Mouse (Mus musculus) WW6 (cell line): ENCODE results near the gene Asic2.

ENCODE experiments used
- DNase-seq: peaks from one replicate; pipeline ENCODE4 v3.0.0-alpha.2; 2013; ENCODE audit warnings: low read depth, low spot score

Asic2 gene

DNA sequence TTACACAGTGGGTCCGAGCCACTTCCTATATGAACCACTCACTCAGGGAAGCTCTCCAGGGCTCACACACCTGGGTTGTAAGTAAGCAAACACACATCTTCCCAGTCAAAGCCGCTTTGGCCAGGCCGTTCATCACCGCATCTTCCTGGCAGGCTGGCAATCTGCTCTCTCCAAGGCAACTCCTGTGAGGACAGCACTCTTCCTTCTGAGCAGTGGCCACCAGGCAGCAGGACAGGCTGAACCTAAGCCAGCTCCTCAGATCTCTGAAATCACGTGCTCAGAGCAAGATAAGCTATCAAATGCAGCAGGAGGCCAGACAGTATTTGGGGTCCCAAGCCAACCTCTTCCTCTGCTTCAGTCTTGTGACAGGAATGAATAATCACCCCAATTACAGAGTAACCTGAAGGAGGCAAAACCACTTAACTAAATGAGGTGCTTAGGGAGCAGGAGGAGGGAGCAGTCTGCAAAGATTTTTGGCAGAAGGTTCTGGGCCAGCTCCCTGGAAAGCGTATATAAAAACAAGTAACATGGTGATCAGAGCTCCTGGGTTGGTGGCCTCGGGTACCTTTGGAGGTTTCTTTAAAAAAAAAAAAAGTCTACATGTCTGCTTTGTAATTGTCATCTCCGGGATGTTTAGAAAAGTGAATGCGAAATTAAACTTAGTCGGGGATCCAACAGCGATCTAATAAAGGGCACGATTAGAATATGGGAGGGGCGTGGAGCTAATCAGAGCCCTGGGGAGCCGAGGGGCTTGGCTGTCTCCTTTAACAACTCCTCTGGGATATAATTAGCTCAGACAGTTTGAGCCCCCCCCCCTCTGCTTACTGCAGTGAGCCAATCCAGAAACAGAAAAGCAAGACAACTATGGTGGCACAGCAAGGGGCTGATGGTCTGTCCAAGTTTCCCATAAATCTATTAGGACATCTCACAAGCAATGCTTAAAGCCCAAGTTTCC, 450.0 kb downstream of the Asic2 start:
- no peak for DNase-seq

DNA sequence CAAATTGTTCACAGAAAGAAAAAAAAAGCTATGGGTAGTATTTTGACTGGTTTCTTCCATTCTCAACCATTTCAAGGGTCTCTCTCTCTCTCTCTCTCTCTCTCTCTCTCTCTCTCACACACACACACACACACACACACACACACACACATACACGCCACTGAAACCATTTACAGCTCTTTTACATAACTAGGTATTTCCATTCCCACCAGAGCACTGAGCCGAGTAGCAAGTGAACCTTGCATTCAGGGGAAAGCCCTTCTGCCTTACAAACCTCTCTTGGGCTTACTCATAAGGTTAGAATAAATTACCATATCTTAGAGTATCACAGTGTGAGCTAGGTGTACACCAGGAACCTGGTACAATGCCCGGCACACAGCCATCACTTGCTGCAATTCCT, 452.5 kb downstream of the Asic2 start:
- DNase-seq = no peak

DNA sequence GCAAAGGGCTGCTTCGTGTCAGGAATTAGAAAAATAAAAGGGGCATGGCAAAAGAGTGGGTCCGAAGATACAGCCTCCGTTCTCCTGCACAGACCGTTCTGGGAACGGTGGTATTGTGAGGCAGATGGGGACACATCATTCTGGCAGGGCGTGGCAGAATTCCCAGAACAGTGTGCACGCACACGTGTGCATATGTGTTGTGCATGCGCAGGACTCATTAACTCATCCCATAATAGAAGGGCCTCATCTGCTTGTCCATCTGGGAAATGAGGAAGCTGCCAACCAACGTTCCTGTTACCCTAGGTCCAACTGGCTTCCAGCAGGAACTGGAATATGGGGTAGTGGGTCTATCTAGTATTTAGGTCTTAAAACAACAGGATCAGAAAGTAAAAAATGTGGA, 455.8 kb downstream of the Asic2 start:
- DNase-seq = no peak

DNA sequence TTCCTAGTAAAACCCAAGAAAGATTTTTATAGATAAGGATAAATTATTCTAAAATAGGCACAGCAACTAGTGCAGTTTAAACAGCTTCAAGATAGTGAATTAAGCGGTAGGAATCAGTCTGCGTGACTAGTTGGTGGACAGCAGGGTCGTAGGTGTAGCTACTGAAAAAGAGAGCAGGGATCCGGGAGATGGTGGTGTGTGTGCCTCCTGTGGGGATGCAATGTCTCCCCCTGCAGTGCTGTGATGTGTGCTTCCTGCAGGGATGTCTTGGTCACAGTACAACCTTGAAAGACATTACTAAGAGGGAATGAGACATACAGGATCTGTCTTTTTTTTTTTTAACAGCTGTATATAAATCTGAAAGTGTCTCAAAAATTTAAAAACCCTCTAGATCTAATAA, 456.9 kb downstream of the Asic2 start:
- no peak for DNase-seq

DNA sequence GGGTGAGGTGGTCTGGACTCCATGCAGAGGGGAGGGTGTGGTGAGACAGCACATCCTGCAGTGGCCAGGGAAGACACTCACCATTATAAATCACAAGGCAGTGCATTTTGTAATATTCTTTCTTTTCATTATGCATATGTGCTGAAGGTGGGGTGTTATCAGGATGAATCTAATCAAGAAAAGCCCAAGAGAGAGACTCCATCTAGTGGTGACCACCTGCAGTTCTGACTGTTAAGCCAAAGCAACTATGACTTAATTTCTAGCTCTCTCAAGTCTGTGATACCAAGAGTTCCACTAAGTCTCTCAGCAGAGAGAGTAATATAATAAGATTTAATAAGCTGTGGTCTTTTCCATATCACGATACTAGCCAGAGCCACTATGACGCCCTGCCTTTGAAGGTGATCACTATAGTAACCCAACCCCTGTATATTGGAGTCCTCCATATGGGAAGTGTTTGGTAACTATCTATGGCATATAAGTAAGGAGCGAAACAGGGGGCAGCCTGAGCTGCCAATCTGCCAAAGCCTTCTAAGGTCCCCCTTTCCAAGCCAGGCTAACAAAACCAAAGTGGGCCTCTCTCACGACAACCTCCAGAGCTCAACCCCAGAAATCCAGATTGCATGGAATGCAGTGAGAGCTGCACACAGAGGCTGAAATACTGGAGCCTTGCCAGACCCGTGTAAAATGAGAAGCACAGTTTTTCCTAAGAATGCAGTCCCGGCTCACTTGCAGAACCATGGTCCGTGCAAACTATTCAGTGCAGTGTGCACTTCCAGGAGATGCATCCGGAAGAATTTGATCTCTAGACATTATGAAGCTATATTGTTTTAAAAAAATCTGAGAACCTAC, 459.6 kb downstream of the Asic2 start:
- no peak for DNase-seq

DNA sequence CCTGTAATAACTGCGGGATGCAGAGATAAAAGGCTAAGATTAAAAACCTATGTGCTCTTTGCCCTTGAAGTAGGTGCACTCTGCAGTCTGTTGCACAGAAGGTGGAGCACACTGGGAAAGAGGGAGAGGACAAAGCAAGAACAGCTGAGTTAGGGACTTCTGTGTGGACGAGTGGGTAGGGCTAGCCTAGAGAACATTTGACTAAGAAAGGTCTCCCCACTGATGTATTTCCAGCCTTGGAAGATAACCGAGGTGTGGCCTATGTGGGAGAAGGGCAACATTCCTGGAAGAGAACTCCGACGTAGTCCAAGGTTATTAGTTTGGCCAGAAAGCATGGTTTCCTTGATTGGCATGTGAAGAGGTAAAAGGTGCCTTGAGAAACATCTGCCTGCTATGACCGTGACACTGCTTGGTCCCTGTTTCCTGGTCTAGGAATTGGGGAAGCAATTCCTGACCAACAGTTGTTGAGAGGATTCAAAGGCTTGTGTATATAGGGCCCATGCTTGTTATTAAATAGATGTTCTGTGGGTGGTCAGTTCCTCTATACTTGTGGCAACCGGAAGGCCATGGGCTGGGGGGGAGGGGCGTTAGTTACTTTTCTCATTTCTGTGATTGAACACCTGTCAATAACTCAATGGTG, 463.3 kb downstream of the Asic2 start:
- no peak for DNase-seq

DNA sequence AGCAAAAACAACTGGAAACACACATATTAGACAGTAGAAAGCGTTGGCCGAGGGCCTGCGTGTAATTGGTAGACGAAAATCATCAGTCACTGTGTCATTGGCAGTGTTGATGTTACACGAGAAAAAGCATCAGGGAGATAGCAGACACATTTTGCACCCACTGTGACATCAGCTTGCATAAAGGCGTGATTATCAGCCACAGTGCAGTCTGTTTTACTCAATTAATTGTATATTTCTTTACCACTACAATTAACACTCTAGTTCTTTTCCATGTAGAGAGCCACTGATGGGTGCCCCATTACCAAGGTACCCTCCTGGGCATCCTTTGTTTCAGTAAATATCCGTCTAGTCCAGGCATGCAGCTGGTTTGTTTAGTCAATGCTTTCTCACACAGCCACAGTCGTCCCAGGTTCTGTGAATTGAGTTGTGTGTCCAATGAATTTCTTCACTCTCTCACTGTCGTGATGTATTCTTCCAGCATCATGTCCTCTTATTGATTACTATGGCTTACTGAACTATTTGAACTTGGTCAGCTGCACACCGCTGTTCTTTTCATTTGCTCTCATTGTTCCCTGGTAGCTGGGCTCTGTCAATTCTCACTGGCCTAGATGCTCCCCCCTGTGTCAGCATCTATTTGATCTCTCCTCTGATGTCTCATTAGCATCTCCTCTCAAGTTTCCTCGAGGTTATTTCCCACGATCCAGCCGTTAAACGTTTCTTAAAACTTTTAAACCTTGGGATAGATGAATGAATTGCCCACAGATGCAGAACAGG, 466.6 kb downstream of the Asic2 start:
- DNase-seq = no peak

DNA sequence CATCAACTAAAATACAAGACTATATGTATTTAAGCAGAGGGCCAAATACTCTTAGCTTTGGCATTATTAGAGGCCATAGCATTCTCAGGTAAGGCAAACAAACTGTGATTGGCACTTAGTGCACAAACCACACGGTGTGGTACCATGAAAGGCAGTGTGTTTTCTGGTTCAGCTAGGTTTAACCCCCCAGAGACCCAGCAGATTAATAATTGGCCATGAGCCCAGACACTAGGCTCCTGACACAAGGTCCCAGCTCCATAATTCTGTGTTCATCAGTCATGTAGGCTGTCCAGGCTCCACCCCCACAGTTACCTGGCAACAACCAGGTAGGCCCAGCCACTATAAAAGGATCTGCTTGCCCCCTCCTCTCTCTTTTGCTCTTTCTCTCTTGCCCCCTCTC, 469.3 kb downstream of the Asic2 start:
- DNase-seq = no peak

DNA sequence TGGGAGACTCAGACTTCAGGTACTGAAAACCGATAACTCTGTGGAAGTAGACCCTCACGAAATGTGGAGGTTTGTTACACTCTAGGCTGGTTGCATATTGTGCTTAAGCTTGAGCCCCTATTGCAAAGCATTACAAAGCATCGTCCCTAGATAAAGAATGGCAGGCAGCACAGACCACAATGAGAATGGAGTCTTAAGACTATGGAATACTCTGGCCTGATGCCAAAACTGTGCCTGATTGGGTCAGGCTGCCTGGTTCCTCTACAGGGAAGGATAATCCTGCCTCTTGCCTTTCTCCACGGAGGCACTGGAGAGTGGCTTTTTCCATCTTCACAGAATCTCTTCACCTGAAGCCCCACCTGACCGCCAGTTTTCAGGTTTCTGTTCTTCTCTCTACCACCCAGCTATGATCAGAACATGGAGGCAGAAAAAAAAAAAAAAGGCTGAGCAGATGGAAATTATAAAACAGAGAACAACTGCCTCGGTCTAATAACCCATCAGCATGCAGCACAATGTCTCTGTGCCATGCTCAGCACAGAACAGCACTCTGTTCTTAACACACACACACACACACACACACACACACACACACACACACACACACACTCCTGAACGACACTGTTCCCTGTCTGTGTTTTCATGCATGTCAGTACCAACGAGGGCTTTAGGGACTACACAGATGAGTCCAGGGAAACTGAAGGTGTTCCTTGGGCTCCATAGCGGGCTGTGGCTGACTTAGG, 470.4 kb downstream of the Asic2 start:
- DNase-seq = no peak

DNA sequence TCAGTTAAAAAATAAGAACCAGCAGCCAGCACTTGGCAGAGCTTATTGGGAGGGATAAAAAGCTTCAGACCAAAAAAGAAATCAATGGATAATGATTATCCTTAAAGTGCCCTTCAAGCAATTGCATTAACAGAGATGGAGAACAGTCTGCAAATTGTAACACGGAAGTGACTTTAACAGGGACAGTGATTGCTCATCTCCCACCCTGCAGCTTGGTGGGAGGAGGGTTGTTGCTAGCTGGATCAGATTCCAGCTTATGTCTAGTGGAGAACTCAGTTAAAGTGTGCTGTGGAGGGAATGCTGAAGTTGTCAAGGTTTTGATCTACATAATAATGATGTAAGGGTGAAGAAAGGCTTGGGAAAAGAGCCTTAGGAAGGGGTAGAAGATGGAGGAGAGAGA, 471.8 kb downstream of the Asic2 start:
- DNase-seq = no peak

DNA sequence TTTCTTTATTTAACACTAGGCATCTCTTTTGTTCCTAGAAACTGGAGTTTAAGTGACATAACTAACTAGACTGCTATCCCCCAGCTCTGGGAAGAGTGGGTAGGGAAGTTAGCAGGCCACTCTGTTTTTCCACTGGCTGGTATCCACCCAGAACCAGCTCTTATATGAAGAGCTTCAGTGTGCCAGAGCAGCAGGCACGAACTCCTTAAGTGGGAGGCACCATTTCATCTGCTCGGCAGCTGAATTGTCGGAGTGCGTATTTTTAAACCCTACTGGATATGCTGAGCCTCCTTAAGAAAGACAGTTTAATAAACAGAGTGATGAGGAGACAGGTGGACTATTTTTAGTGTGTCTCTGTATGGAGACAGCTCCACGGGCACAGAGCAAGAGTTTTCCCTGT, 475.9 kb downstream of the Asic2 start:
- DNase-seq = no peak

DNA sequence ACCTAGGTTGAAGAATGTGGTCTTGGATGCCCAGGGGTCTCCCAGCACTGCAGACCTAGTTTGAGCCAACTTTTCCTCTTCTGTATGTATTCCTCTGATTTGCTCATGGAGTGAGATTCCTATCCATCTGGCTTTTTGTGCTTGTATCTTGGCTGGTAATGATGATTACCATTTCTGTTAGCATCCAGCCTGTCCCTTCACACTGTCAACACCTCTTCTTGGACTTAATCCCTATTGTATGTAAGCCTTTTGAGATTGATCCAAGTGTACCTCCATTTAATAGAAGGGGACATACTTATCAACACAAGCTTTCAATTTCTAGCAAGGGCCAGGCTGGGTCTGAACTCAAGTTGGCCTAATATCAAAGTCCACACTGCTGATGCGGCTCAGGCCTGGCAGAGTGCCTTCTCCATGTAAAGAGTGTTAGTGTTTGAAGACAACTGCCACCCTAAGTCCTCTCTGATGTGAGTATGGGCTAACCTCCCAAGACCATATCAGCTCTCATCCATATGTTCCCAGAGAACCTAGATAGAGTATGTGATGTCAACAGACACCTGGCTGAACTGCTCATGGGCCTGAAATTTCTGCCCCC, 479.0 kb downstream of the Asic2 start:
- no peak for DNase-seq

DNA sequence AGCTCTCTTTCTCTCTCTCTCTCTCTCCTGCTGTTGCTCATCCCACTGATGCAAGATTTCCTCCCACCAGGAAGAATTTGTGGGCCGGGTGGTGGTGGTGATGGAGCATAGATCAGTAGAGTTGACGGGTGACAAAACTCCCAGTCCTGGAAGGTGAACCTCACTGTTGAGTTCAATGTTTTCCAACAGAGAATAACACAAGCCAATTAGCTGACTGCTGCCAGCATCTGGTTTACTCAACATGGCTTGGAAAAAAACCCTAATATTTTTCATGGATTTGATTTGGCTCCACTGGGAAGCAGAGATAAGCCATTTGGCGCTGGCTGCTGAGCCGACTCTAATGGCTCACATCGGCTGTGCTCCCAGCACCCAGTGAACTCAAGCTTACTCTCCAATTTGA, 479.6 kb downstream of the Asic2 start:
- no peak for DNase-seq

DNA sequence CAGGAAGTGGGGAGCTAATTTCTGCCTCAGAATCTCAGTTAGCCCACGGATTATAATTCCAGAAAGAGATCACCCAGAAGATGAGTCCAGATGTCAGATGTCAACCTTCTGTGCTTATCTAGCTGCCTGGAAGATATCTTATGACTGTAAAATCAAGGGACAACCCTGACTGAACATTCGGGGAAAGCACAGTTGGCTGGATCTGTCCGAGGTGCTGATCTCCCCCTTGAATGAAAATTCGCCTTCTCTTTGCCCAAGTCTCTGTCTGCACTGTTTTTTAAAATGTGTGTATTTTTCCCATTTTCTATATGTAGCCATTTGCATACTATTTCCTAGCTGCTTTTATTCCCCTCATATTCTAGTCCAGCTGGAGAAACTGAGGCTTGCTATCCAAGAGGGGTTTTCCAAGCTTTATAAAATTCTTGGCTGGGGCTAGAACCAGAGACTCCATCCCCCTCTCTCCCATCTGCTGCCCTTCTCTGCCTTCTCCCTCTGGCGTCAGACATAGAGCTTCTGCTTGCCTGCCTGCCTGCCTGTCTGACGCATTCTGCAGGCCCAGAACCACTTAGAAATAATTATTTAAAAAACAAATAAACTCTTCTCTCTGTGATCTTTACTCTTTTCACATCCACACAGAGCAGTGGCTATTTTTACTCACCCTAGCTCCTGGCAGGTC, 481.9 kb downstream of the Asic2 start:
- no peak for DNase-seq

DNA sequence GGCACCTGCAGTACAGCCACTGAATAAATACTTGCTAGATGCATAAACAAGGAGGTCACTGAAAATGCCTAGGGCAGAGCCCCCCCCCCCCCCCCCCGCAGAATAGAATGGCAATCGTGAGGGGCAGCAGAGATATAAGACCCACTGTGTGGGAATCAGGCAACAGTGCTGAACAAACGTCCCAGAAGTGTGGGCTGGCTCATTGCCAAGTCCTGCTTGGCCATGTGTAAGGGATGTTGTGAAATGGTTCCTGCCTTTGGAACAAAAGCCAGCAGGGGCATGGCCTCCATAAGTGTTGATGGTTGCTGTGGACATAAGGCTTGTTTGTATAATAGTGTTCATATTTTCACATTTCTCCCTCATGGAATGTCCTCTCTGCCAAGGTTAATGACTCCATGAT, 487.1 kb downstream of the Asic2 start:
- no peak for DNase-seq

DNA sequence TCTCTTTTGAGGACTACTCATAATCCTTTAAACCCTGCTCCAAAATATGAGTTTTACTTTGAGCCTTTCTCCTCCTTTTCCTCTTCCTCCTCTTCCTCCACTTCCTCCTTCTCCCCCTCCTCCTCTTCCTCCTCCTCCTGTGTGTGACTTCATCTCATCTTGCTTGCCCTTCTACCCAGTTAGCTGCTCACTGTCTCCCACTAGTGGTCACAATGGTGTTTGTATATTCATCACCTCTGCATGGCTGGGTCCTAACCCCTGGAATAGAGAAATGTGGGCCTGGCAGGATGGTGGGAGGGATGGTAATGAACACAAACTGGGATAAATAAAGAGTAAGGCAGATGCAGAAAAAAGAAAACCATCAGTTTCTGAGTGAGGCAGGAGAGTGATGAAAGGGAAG, 492.0 kb downstream of the Asic2 start:
- DNase-seq = peak; percentile 14

DNA sequence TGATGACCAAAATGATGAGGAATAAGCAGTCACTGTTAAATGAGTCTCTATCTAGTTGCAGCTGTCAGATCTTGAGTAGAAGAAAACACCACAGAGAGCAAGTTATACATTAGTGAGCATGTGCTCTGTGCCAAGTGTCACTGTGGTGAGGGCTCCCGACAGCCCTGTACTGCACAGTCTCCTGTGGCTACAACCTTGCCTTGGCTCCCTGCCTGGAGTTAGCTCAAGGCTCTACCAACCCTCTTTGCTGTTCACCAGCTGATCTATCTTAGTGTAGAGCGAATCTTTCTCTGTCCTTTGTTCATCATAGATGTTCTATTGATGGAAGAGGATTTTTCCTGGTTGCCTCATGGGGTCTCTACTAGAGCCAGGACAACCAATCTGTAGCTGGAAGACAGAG, 494.1 kb downstream of the Asic2 start:
- no peak for DNase-seq

DNA sequence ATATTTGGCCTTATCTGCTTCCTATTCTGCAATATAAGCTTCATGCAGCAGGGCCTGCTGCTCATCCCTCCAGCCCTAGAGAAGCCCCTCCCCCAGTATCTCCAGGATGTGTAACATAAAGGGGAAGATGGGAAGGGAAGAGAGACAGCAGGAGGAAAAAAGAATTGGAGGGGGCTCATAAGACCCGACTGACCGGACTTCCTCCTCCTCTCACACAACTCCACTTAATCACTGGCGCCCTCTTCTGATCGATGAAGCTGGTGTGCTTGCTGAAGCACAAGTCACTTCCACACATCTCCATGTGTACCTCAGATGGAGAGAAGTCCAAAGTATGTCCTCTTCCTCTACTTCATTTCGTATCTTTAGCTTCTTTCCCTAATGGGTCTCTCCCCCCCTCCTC, 506.1 kb downstream of the Asic2 start:
- DNase-seq = peak; percentile 22

DNA sequence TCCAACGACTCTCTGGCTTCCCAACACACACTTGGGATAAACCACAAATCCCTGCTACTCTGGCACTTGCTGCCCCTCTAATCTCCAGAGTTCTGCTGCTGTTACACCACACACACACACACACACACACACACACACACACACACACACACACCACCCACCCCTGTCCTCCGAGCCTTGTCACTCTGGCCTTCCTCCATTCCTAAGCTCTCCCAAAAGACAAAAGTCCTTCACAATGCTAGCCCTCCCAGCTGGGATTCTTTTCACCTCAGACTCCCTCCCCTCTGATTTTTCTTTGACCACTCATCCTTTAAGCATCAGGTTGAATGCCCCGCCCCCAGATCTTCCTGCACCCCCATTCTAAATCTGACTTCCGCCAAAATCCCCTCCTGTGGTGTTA, 506.5 kb downstream of the Asic2 start:
- DNase-seq = no peak

DNA sequence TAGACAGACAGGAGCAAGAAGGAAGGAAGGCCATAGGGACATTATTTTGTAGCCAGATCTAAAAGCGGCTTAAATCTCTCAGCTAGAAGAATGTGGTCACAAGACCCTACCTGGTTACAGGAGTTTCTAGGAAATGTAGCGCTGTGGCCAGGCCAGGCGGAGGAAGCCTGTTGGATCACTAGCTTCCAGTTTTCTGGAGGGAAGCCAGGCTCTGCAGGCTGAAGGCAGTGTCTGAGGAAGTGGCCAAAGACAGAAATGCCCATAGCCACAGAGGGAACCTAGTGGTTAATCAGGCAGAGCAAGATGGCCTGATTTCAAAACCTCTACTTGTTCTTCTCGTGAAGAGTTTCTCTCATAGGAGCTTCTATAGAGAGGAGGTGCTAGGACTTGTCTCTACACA, 513.3 kb downstream of the Asic2 start:
- DNase-seq = no peak
